Mouse (Mus musculus) frontal cortex, postnatal 36 days (tissue): ENCODE results near the gene Try4.
"Not testable (repeated sequence)": the region's sequence is repeated elsewhere in the genome, so short reads cannot be mapped to it uniquely, and the experiment has no call there.

Source experiments
- DNase-seq, 2 experiments: peaks; one replicate each; pipeline ENCODE4 v3.0.0; 2022; ENCODE audit warnings: low spot score in 2 of 2

Try4 gene

GRCm38 (mm10) chr6:41301969-41302368, at the start of gene Try4:
Try4 (plus strand) TSS chr6:41302269.
- DNase-seq = no peak

- not testable (repeated sequence) for DNase-seq
Observed at GRCm38 (mm10) chr6:41253314-41253713, 48.8 kb upstream of the Try4 start.

GRCm38 (mm10) chr6:41256424-41256823, 45.6 kb upstream of the Try4 start:
- DNase-seq = no peak

- no peak for DNase-seq
Observed at GRCm38 (mm10) chr6:41257432-41257831, 44.6 kb upstream of the Try4 start.

- DNase-seq = no peak
Observed at GRCm38 (mm10) chr6:41262796-41263195, 39.3 kb upstream of the Try4 start.

- peak; percentile 12 to 25 for DNase-seq
Observed at GRCm38 (mm10) chr6:41266140-41266539, 35.9 kb upstream of the Try4 start.

GRCm38 (mm10) chr6:41298255-41298654, 3.8 kb upstream of the Try4 start:
- no peak for DNase-seq

GRCm38 (mm10) chr6:41316741-41317140, 14.7 kb downstream of the Try4 start, which contains the start of gene Try5:
Try5 (minus strand) TSS chr6:41316841.
- not testable (repeated sequence) for DNase-seq

- DNase-seq = no peak
Observed at GRCm38 (mm10) chr6:41353932-41354331, 51.9 kb downstream of the Try4 start, which contains the start of gene Try10. Try10 (plus strand) TSS chr6:41354105.
